Mouse (Mus musculus): ENCODE measurements around the gene Gria3.

The Gria3 gene

DNA sequence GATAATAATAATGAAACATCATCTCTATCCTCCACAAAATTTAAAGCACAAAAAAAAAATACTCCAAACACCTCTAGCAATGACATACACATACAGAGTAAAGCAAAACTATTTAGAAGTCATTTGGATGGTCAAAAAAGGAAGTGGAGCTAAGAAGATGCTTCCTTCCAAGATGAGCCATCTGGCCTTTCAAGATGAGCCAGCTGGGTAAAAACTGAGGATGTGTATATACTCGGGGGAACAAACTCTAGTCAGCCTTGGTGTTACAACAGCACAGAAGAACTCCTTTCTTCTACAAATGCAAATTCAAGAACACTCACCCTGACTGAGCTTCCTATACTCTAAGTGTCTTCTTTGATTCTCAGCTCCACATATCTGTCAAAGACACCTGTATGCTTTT lies 172.4 kb downstream of the Gria3 start:
- no peak for DNase-seq (ENCODE audit: low spot score)

DNA sequence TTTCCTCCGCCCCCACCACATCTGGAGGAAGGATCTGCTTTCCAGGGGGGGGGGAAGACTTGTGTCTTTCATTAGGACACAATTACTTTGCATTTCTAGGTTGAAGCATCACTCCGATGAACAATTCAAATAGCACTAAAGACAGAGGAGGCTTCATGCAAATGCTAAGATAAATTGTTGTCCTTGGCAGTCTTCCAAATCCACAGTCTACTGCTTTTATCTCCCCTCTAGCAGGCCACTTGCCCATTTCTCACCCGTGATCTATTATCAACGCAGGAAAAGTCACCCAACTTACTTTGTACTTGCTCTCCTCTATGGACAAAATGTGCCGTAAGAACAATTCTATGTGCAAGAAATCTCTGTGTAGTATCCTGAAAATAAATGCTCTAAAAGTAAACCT lies 178.1 kb downstream of the Gria3 start:
- no peak for DNase-seq (ENCODE audit: low spot score)

DNA sequence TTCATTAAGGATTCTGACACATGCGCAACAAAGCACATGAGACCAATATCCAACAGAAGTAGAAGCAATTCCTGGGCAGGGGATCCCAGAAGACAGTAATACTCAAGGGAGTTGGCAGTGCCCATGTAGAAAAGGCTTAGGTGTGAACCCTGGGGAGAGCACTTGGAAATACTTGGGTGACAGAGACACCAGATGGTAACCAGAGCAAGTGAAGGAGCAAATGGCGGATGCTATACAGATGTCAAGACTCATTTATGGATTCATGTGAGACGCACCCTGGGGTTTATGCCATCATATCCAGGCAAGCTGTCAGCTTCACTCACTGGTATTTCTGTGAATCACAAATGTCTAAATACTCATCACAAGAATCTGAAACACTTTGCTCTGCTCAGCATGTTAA lies 187.0 kb downstream of the Gria3 start:
- no peak for DNase-seq (ENCODE audit: low spot score)

DNA sequence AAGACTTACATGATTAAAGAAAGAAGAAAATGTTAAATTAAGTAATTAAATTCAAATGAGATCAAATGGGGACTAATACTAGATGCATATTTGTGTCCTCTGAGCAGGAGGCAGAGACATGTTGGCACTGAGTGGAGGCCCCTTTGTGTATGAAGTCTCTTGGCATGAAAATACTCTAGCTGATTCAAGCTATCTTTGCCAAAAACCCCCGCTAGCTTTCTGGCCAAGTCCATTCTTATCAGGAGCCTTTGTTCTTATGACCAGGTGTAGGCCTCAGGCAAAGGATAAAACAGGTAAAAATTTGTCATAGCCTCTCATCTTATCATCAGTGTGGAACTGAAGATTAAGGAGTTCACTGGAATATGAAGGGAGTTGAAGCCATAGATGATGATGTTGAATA lies 206.5 kb downstream of the Gria3 start:
- no peak for DNase-seq (ENCODE audit: low spot score)

DNA sequence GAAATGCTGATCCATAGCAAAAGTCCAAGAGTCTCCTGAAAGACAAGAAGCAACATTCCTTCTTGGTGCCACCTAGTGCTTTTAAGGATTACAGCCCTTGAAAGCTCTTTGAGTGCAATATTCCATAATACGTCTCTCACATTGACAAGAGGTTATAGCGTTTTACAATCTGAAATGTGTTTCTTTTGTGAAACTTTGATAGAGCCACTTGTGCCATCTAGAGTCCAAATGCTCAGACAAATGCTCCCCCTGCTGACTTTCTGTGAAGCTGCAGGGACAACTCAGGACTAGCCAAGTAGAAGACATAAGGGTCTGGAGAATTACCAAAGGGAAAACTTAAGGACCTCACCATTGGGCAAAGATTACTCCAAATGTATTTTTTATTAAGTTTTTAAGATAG lies 214.3 kb downstream of the Gria3 start:
- no peak for DNase-seq (ENCODE audit: low spot score)

DNA sequence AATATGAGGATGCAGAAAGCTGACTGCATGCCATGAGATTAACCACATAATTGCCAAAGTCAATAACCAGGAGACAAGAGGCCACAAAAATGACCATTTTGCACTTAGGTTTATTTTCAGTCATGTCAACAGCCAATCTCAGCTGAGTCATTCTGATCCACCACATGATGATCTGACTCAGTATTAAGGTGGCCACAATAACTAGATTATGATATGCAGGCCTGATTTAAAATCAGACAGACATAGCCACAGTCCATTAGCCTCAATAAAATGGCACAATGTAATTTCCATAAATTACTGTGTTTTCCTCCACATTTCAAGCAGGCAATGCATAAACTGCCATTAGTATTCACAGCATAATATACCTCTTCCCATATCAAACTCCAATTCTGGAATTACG lies 216.3 kb downstream of the Gria3 start:
- no peak for DNase-seq (ENCODE audit: low spot score)

DNA sequence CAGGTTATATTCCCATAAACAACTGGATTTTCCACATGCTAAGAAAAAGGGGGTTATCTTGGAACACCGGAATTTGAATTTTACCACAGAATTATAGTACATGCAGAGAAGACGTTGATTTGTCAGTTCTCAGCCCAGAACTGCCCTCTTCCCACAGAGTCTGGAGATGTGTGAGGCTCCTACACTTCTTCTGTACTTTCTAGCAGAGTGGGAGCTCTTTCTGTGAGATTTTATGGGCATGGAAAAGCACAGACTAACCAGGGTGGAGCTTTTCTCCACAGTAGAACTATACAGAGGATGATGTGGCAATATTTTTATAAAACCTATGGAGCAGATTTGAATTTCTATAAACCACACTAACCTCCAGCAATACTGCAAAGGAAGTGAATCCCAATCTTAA lies 217.7 kb downstream of the Gria3 start:
- no peak for DNase-seq (ENCODE audit: low spot score)

DNA sequence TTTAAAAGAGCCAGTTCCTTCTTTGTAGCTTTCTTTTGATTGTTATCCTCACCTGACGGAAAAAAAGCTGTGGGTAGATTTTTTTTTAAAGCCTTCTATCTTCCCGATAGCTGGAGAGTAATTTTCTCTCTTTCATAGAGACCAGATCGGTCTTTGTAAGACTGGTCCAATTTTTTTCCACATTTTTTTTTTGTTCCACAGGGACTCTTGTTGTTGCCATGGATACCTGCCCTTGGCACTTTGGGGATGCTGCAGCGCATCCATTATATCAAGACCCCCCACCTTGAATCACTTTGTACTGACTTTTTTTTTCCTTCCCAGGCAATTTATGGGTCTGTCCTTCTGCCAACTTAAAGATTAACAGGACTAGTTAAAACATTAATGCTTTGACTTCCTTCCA lies 232.9 kb downstream of the Gria3 start:
- no peak for DNase-seq (ENCODE audit: low spot score)

DNA sequence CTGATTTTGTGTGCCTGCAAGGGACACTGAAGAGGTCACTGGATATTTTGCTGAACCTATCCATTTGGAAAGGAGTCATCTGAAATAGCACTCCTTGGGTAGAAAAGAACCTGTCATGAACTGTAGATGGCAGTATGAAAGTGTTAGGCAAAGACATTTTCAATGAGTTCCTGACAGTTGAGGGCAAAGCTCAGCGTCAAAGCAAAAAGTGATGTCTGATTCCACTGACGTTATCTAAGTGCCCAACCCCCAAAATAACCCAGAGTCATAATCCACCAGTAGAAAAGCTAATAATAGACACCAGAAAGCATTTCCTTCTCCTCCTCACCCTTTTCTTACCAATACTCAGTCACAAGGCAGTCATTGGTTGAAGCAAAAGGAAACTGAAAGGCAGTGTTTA lies 244.3 kb downstream of the Gria3 start:
- DNase-seq (ENCODE audit: low spot score): no peak

DNA sequence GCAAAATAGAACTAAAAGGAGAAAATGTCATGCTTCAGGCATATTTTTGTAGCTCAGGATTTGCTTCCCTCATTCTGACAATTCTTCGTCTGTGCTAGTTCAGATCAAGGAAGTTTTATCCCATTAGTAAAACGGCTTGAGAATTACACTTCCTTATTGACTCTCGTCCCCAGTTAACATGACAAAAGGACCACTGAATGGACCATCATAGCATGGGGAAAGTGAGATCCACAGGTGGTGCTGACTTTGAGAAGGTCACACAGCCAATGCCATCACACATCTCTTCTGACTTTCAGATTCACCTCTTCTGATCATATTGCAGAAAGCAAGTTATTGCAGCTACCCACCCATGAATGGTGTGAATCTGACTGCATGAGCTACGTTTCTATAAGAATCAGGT lies 257.1 kb downstream of the Gria3 start:
- no peak for DNase-seq (ENCODE audit: low spot score)

DNA sequence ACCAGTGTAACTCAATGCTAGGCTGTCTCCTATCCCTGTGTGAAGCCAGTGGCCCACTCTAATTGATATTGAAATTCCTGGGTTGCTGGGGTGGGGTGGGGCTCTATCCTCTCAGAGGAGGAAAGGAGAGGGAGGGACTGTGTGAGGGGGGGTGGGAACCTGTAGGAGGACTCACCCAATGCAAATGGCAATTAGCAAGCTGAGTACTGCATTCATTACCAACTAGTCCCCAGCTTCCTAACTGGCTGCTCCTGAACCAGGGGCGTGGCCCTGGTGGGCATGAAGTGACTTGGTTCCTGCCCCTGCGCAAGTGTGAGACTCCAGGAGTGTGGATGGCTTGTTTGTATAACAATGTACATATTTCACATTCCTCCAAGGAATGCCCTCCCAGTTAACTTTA lies 288.2 kb downstream of the Gria3 start:
- no peak for DNase-seq (ENCODE audit: low spot score)

DNA sequence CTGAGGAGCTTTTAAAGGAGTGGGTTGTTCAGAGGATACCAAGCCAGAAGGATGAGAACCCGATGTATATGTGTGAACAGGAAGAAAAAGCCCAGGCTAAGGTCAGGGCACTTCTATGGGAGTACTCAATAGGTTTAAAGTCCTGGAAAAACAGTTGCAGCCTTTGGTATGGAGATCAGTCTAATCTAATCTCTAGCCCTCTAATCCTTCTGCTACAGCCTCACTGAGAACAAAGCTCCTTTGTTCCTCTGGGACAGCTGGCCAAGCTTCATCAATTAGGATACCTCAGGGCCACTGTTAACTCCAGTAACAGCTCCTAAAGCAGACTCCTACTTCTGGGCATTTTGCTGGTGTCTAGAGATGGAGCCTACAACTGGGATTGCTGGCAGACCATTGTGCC lies 291.4 kb downstream of the Gria3 start:
- no peak for DNase-seq (ENCODE audit: low spot score)

Measured in T-cell, adult 2 months (primary cell).